Mouse (Mus musculus): ENCODE results near the gene Vcp. TPM values are rescaled to one million over a fixed set of nuclear protein-coding genes. Genes with fewer than 3 reads are reported as not detected.
A peak's percentile ranks its signal among the peaks of the same experiment; 100 is the strongest.

The Vcp gene
- total RNA-seq, 2 experiments from 2014 or later: 244 to 266 TPM

- intact Hi-C loops (cut with DNase I): no loop called here
- peak; percentile 98 for DNase-seq (ENCODE audit: low spot score)
These were observed 50.6 kb downstream of the Vcp start, which contains the start of gene Dnajb5 for GRCm38 (mm10) chr4:42949676-42950051. Dnajb5 (plus strand) TSS chr4:42949814.

- intact Hi-C loops (cut with DNase I): no loop called here
These were observed 51.1 kb downstream of the Vcp start for GRCm38 (mm10) chr4:42949051-42949675.

GRCm38 (mm10) chr4:42948527-42948926 is 51.8 kb downstream of the Vcp start:
- no peak for DNase-seq (ENCODE audit: low spot score)
- intact Hi-C loops (cut with DNase I): no loop called here

More at GRCm38 (mm10) chr4:42949051-42949675, 51.1 kb downstream of the Vcp start:
- no peak for DNase-seq (ENCODE audit: low spot score)

DNA sequence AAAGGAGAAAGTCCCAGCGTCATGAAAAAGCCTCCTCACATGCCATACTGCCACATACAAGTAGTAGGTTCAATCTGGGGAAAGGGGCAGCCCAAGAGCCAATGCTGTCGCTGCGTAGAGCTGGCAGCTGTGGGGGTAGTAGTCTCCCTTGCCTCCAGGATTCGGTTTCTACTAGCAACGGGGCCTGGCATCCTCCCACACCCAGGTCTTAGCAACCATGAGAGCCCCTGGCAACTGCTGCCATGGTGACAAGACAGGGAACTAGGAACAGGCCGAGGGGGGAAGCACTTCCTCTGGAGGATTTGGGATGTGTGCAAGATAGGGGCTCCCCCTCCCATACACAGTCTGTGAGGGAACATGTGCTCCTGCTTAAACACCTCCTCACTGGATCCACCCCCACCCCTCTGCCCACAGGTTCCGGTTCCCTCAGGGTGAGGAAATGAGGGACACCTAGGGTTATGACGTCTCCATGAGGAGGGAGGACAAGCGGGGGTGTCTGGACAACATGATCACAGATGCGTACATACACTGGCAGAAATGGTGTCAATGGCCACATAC is 53.5 kb downstream of the Vcp start:
- intact Hi-C loops (cut with DNase I): loop anchor here (2.0 kb wide), 1 partner anchor 70 kb away; no protein-coding TSS in a partner anchor
- no peak for DNase-seq (ENCODE audit: low spot score)

GRCm38 (mm10) chr4:42945952-42946351 is 54.4 kb downstream of the Vcp start:
- DNase-seq (ENCODE audit: low spot score): no peak
- intact Hi-C loops (cut with DNase I): loop anchor here (2.0 kb wide), 1 partner anchor 69 kb away; no protein-coding TSS in a partner anchor

- intact Hi-C loops (cut with DNase I): no loop called here
- no peak for DNase-seq (ENCODE audit: low spot score)
These were observed 54.9 kb downstream of the Vcp start for GRCm38 (mm10) chr4:42945445-42945844.

GRCm38 (mm10) chr4:42945043-42945442 is 55.3 kb downstream of the Vcp start:
- no peak for DNase-seq (ENCODE audit: low spot score)
- intact Hi-C loops (cut with DNase I): no loop called here

- intact Hi-C loops (cut with DNase I): no loop called here
- DNase-seq (ENCODE audit: low spot score): no peak
These were observed 56.1 kb downstream of the Vcp start for GRCm38 (mm10) chr4:42944185-42944584.

DNA sequence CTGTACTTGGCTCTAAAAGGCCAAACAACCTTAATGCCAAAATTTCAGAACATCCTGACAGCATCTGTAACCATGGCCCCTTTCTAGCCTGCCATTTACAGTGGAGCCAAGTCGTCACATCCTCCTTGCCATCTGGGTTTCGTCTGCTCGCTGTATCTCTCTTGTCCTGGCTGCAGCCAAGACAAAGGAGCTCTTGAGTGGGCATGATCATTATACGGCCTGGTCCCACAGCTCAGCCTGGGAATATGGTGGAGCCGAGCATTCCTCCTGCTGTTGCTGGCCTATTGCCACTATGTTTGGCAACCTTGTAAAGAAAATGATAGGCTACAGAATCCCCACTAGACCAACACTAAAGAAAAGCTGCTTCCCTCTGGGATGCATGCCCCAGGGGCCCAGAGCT is 57.0 kb downstream of the Vcp start:
- no peak for DNase-seq (ENCODE audit: low spot score)
- intact Hi-C loops (cut with DNase I): no loop called here

DNA sequence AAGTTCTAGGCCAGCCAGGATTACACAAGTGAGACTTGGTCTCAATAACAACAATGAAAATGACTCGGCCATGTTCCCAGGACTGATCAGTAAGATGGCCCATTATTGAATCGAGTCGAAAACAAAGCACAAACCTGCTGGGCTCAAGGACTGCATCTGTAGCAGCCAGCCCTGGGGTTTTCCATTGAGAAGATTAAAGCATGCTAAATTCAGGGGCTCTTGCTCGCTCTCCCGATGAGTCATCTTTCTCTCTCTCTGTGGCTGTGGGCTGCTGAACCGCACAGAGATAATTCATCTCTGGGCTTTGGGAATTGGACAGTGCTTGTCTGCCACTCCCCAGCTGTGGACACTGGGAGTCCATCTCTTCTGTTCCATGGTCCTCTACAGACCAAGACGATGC is 58.9 kb downstream of the Vcp start:
- no peak for DNase-seq (ENCODE audit: low spot score)
- intact Hi-C loops (cut with DNase I): no loop called here

DNA sequence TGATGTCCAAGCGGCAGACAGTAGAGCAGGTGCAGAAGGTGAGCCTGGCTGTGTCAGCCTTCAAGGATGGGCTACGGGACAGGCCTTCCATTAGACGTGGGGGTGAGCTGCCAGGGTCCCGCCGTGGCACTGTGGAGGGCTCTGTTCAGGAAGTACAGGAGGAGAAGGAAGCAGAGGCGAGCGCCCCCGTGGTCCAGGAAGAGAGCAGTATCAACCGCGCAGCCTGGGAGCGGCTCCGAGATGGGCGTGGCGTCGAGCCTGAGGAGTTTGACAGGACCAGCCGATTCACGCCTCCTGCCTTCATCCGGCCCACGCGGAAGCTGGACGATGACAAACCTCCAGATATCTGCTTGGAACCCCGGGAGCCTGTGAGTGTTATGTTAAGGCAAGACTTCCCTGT is 66.7 kb downstream of the Vcp start:
- peak; percentile 45 for DNase-seq (ENCODE audit: low spot score)
- intact Hi-C loops (cut with DNase I): no loop called here

DNA sequence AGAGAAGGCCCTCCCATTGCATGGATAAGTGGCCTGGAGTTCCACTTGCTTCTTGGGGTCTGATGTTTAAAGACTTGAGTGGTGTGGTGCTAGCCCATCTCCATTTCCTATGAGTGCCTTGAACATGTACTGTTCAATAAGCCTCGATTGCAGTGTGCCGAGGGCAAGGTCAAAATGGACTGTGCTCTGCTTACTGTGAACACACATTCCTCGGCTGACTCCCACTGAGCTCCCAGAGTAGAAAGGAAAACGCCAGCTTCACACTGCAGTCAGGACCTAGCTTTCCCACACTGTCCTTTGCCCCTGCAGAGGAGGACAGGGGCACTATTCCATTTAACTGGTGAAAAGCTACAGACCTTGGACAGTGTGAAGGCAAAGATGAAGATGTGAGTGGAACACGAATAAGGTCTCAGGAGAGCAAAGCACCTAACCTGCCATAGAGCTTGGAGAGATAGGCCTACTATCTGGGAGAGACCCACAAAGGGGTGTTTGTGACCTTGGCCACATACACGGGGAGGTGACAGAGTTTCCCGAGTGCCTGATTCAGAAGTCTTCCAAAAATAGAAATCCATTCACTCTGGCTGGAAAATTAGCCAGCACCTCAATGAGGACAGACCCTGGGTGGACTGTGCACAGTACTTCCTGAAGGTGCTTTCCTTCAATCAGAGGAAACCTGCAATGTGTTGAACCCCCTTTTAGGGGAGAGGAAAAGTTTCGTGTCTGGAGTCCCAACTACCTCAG is 67.9 kb downstream of the Vcp start:
- DNase-seq (ENCODE audit: low spot score): no peak
- intact Hi-C loops (cut with DNase I): no loop called here

Other genes starting within 250 kb of the Vcp start
- under 1 TPM; 0.94 to 0.98 TPM for gene Ccl19, start 243.9 kb downstream of the Vcp start, total RNA-seq (2021)
- 10 to 100 TPM; 44.2 to 54.6 TPM for gene Ccl21a, start 226.5 kb downstream of the Vcp start, total RNA-seq (2021)
- not detected for gene Fam205a1, start 146.6 kb downstream of the Vcp start, total RNA-seq (2021)
- not detected for gene Gm12394, start 143.7 kb downstream of the Vcp start, total RNA-seq (2021)
- 1 to 10 TPM; 7.1 to 7.5 TPM for gene Fam205c, start 126.3 kb downstream of the Vcp start, total RNA-seq (2021)
- 1 to 10 TPM; 9.0 to 9.4 TPM for gene Phf24, start 83.8 kb downstream of the Vcp start, total RNA-seq (2021)
- gene Dnajb5, start 50.7 kb downstream of the Vcp start, total RNA-seq (2021): 10 to 100 TPM; 83.5 to 93.2 TPM
- gene 1700022I11Rik, start 30.9 kb downstream of the Vcp start, total RNA-seq (2021): not detected
- 1 to 10 TPM; 3.8 to 4.3 TPM for gene Fancg, start 10.0 kb upstream of the Vcp start, total RNA-seq (2021)
- gene Pigo, start 25.3 kb upstream of the Vcp start, total RNA-seq (2021): 10 to 100 TPM; 21.8 to 25.1 TPM
- 100 to 1,000 TPM; 104 to 108 TPM for gene Stoml2, start 31.2 kb upstream of the Vcp start, total RNA-seq (2021)
- gene Fam214b, start 45.7 kb upstream of the Vcp start, total RNA-seq (2021): 10 to 100 TPM; 27.7 to 32.8 TPM
- gene Unc13b, start 58.4 kb upstream of the Vcp start, total RNA-seq (2021): 10 to 100 TPM; 14.8 to 16.3 TPM